In the genomic region with DNA sequence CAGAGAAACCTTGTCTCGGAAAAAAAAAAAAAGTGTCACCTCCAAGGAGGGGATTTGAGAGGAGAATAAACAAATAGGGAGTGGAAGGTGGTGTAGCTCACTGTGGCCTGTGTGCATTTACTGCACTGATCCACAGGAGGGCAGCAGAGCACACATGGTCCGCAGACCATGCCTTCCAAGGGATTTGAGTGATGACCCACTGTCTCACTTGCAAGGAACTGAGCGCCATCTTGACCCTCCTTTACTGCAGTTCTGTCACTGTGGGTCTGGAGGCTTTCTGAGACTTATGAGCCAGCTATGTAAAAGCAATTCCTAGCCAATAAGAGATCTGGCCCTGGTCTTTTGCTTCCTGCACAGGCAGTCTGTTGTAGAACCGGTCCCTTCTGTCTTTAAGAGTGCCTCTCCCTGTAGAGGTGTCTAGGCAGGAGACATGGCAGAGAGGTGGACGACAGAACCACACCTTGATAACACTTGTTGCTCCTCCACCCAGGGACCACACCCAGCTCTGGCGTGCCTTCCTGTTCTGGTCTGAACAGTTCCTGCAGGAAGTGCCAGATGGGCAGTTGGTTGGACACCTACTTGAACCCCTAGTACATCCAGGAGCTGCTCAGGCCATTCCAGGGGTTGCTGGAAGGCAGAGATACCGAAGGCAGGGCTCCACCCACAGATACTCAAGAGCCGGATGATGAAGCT, we compare ENCODE assay signal across 9 mouse cellular contexts. TPM values are rescaled to one million over a fixed set of nuclear protein-coding genes. Genes with fewer than 3 reads are reported as not detected.
DNase-seq lines count a peak whose midpoint lies in the region; ATAC-seq and TF ChIP-seq lines count a peak whose summit lies in the region.
"Had no signal": no experiment of that assay in that cellular context is flagged by ENCODE, and none has a peak within 500 bp of the region (broad histone marks: within the 10 kb centered on the region; RNA-seq: fewer than 3 reads in every experiment).

No protein-coding gene starts in this region.

- no peaks in the 10 kb centered on the region for H3K27me3 ChIP-seq in hindbrain, embryonic 15.5 days
- peaks cover 17% of the 10 kb centered on the region for H3K27me3 ChIP-seq in liver, embryonic 14.5 days (ENCODE audit: control insufficient read depth, insufficient read depth, low read length)

- peak; percentile 96 for TF ChIP-seq CTCF in liver, embryonic 14.5 days (IDR thresholded peaks at IDR 0.05; ENCODE audit: low read depth)

- no peak overlapping the region for H3K9ac ChIP-seq in hindbrain, embryonic 15.5 days
- no peak overlapping the region for H3K9ac ChIP-seq in liver, embryonic 14.5 days (replicated peaks)
- H3K9ac ChIP-seq: heart, embryonic 15.5 days had no signal

- no peaks in the 10 kb centered on the region for H3K36me3 ChIP-seq in hindbrain, embryonic 15.5 days
- no peaks in the 10 kb centered on the region for H3K36me3 ChIP-seq in liver, embryonic 14.5 days (replicated peaks; ENCODE audit: control insufficient read depth, insufficient read depth, low read depth)
- H3K36me3 ChIP-seq: heart, embryonic 15.5 days had no signal

- H3K27ac ChIP-seq in hindbrain, embryonic 15.5 days (replicated peaks) = peak overlapping the region; percentile 74; the same call in 1 of the 2 replicates
- H3K27ac ChIP-seq in liver, embryonic 14.5 days = no peak overlapping the region
- H3K27ac ChIP-seq: heart, embryonic 15.5 days had no signal

- no peak for TF ChIP-seq EP300 in liver, embryonic 14.5 days (IDR thresholded peaks at IDR 0.05; ENCODE audit: low read depth)

- no peak overlapping the region for H3K4me3 ChIP-seq in hindbrain, embryonic 15.5 days
- no peak overlapping the region for H3K4me3 ChIP-seq in liver, embryonic 14.5 days (ENCODE audit: insufficient read depth in 1 of 2, low read depth in 2 of 2, low read length in 2 of 2)
- H3K4me3 ChIP-seq: heart, embryonic 15.5 days had no signal

- H3K9me3 ChIP-seq in hindbrain, embryonic 15.5 days = no peaks in the 10 kb centered on the region
- no peaks in the 10 kb centered on the region for H3K9me3 ChIP-seq in liver, embryonic 14.5 days (ENCODE audit: control insufficient read depth, low read length)
- H3K9me3 ChIP-seq: heart, embryonic 15.5 days had no signal

- no peak overlapping the region for H3K4me2 ChIP-seq in hindbrain, embryonic 15.5 days
- no peak overlapping the region for H3K4me2 ChIP-seq in liver, embryonic 14.5 days (ENCODE audit: low read depth)
- H3K4me2 ChIP-seq: heart, embryonic 15.5 days had no signal

- 53% methylated on average over 8 of the region's 8 CpGs for WGBS in hindbrain, embryonic 15.5 days
- 25% methylated on average over 8 of the region's 8 CpGs for WGBS in liver, embryonic 14.5 days (ENCODE audit: insufficient replicate concordance)

- no peak for ATAC-seq in CD4-positive, CD25-positive, alpha-beta regulatory T cell, adult 4 months
- no peak for ATAC-seq in hindbrain, embryonic 15.5 days (ENCODE audit: low FRiP score, low read depth)
- ATAC-seq in liver, embryonic 14.5 days (ENCODE audit: insufficient read depth) = no peak

- peaks cover 37% of the 10 kb centered on the region for H3K4me1 ChIP-seq in hindbrain, embryonic 15.5 days (replicated peaks)
- H3K4me1 ChIP-seq in liver, embryonic 14.5 days (replicated peaks; ENCODE audit: control insufficient read depth in 2 of 2, insufficient read depth in 2 of 2, low read length in 1 of 2) = no peaks in the 10 kb centered on the region

- peak; percentile 76 for DNase-seq in CD4-positive, CD25-positive, alpha-beta regulatory T cell, adult 2 months (ENCODE audit: low read depth, low spot score)
- DNase-seq in right cerebral cortex, adult 18-20 months = peak; percentile 58
- DNase-seq in right cerebral cortex, postnatal 36 days (ENCODE audit: low spot score in 2 of 2) = no peak
- DNase-seq in embryo, embryonic 10 days (ENCODE audit: low spot score) = peak; percentile 90
- DNase-seq in liver, embryonic 14.5 days (ENCODE audit: low read depth in 3 of 3, low spot score in 3 of 3) = peak in 2 of 3 experiments; percentile 14 to 20
- DNase-seq in right cerebral cortex, postnatal 10 days (ENCODE audit: low spot score in 2 of 2) = peak; percentile 62 to 83

RNA-seq across cellular contexts. Expression of gene Plekha6, which starts 13.6 kb away (rescaled TPM):
- polyA plus RNA-seq in CD4-positive, CD25-positive, alpha-beta regulatory T cell, adult 4 months (2017; shearing (Covaris generic)) = not detected
- 17.2 and 19.9 TPM in 2 replicates for polyA plus RNA-seq in hindbrain, embryonic 15.5 days (2015; fragmentation: Nextera tagmentation; extraction: Ambion mirVana)
- polyA plus RNA-seq in liver, embryonic 14.5 days (2012; rRNA removed) = 2.1 and 2.3 TPM in 2 replicates
- polyA plus RNA-seq in liver, embryonic 14.5 days (2014; fragmentation: Nextera tagmentation; extraction: Ambion mirVana) = 0.81 and 1.3 TPM in 2 replicates

RNA-seq across cellular contexts. Expression of gene Ppp1r15b, which starts 46.7 kb away (rescaled TPM):
- 10 to 100 TPM; 20.6 to 21.8 TPM for polyA plus RNA-seq in CD4-positive, CD25-positive, alpha-beta regulatory T cell, adult 4 months (2017; shearing (Covaris generic))
- polyA plus RNA-seq in hindbrain, embryonic 15.5 days (2015; fragmentation: Nextera tagmentation; extraction: Ambion mirVana) = 26.7 and 28.0 TPM in 2 replicates
- polyA plus RNA-seq in liver, embryonic 14.5 days (2012; rRNA removed) = 21.3 and 26.9 TPM in 2 replicates
- polyA plus RNA-seq in liver, embryonic 14.5 days (2014; fragmentation: Nextera tagmentation; extraction: Ambion mirVana) = 33.4 and 40.5 TPM in 2 replicates

Comparison
In these comparisons a context has a peak if more than half of its experiments do, and no peak if none do; other contexts are left out.
1. DNase-seq: peak in CD4-positive, CD25-positive, alpha-beta regulatory T cell, adult 2 months (single experiment), right cerebral cortex, adult 18-20 months (single experiment), embryo, embryonic 10 days (single experiment), liver, embryonic 14.5 days (2 of 3) and right cerebral cortex, postnatal 10 days (2 of 2); none in right cerebral cortex, postnatal 36 days (0 of 2).